Mouse (Mus musculus) CH12.LX (cell line): ENCODE measurements around the gene Adam8. TPM values are rescaled to one million over a fixed set of nuclear protein-coding genes. Genes with fewer than 3 reads are reported as not detected.
A peak's percentile ranks its signal among the peaks of the same experiment; 100 is the strongest.

ENCODE experiments used
- DNase-seq: peaks from one replicate; pipeline ENCODE4 v3.0.0-alpha.2; 2013; ENCODE audit errors: extremely low read depth
- H3K27ac ChIP-seq: 2 replicates; pipeline ENCODE4 v1.5.1; 2012; ENCODE audit warnings: low read depth, mild to moderate bottlenecking, control low read depth, moderate library complexity; ENCODE audit not compliant: insufficient read depth
- H3K27me3 ChIP-seq: replicated peaks from 2 replicates; pipeline ENCODE3; 2012; ENCODE audit warnings: inconsistent platforms
- H3K36me3 ChIP-seq, 2 experiments: replicated peaks in 1 of 2; 2 replicates each; pipeline versions ENCODE3 to v1.6.1; 2012; ENCODE audit warnings: inconsistent platforms in 1 of 2, low read length in 1 of 2, mild to moderate bottlenecking in 1 of 2, mixed read lengths in 1 of 2, moderate library complexity in 1 of 2; ENCODE audit not compliant: control insufficient read depth in 1 of 2, insufficient read depth in 1 of 2
- H3K4me1 ChIP-seq, 2 experiments: 2 replicates each; pipeline ENCODE4 v1.6.1; 2012; ENCODE audit warnings: inconsistent platforms in 1 of 2, moderate library complexity in 1 of 2; ENCODE audit not compliant: insufficient read depth in 2 of 2, control insufficient read depth in 1 of 2
- H3K4me2 ChIP-seq: 2 replicates; pipeline ENCODE4 v1.6.1; 2012; ENCODE audit warnings: low read depth, mild to moderate bottlenecking, control low read depth; ENCODE audit not compliant: poor library complexity, insufficient read depth, severe bottlenecking
- H3K4me3 ChIP-seq, 3 experiments: fragments of 150-350 bp in 1 of 3; sonication (generic) in 1 of 3; replicated peaks in 1 of 3; 2 replicates each; pipeline versions ENCODE3 to v1.5.1; 2011 to 2012; ENCODE audit warnings: low read depth in 2 of 3, low read length in 2 of 3, mild to moderate bottlenecking in 2 of 3, moderate library complexity in 2 of 3, control low read depth in 1 of 3, improper control_type of control experiment in 1 of 3, inconsistent platforms in 1 of 3, mixed read lengths in 1 of 3; ENCODE audit not compliant: poor library complexity in 1 of 3
- H3K79me2 ChIP-seq: replicated peaks from 2 replicates; pipeline ENCODE4 v1.6.1; 2012; ENCODE audit warnings: mild to moderate bottlenecking, moderate library complexity; ENCODE audit not compliant: control insufficient read depth, poor library complexity, insufficient read depth, severe bottlenecking; ENCODE audit errors: extremely low read depth
- H3K9ac ChIP-seq: 2 replicates; pipeline ENCODE4 v1.6.1; 2012; ENCODE audit warnings: low read depth, mild to moderate bottlenecking, control low read depth, moderate library complexity; ENCODE audit not compliant: insufficient read depth
- H3K9me3 ChIP-seq: replicated peaks from 2 replicates; pipeline ENCODE3; 2012; ENCODE audit warnings: low read length, inconsistent platforms, mixed read lengths
- BHLHE40 ChIP-seq: IDR thresholded peaks from 2 replicates; pipeline ENCODE4 v1.6.1; 2011; ENCODE audit warnings: mild to moderate bottlenecking, low read depth, low read length, improper control_type of control experiment
- CHD1 ChIP-seq: IDR thresholded peaks from 2 replicates; pipeline ENCODE4 v1.6.1; 2012; ENCODE audit warnings: low read depth, low read length, improper control_type of control experiment, inconsistent platforms
- CHD2 ChIP-seq: IDR thresholded peaks from 2 replicates; pipeline ENCODE4 v1.6.1; 2011; ENCODE audit warnings: low read length, improper control_type of control experiment
- CTCF ChIP-seq, 2 experiments: IDR thresholded peaks in 1 of 2; conservative IDR thresholded peaks in 1 of 2; 2 replicates each; pipeline ENCODE4 v1.5.1; 2011 to 2012; ENCODE audit warnings: low read depth in 2 of 2, low read length in 2 of 2, improper control_type of control experiment in 1 of 2, inconsistent platforms in 1 of 2, mild to moderate bottlenecking in 1 of 2, moderate library complexity in 1 of 2
- ELF1 ChIP-seq: IDR thresholded peaks from 2 replicates; pipeline ENCODE4 v1.6.1; 2014; ENCODE audit warnings: low read depth, mild to moderate bottlenecking, inconsistent platforms, low read length, improper control_type of control experiment
- EP300 ChIP-seq: IDR thresholded peaks from 2 replicates; pipeline ENCODE4 v1.6.1; 2011; ENCODE audit warnings: low read length, improper control_type of control experiment
- ETS1 ChIP-seq: conservative IDR thresholded peaks from 2 replicates; pipeline ENCODE4 v1.6.1; 2012; ENCODE audit warnings: low read depth, mild to moderate bottlenecking, inconsistent platforms, low read length, improper control_type of control experiment, moderate library complexity
- HCFC1 ChIP-seq: IDR thresholded peaks from 2 replicates; pipeline ENCODE4 v1.6.1; 2012; ENCODE audit warnings: low read depth, mild to moderate bottlenecking, inconsistent platforms, low read length, improper control_type of control experiment
- IRF4 ChIP-seq: IDR thresholded peaks from 2 replicates; pipeline ENCODE4 v1.6.1; 2014; ENCODE audit warnings: low read depth, mild to moderate bottlenecking, inconsistent platforms, low read length, improper control_type of control experiment
- JUND ChIP-seq: conservative IDR thresholded peaks from 2 replicates; pipeline ENCODE4 v1.6.1; 2011; ENCODE audit warnings: low read depth, low read length, improper control_type of control experiment
- KAT2A ChIP-seq: IDR thresholded peaks from 2 replicates; pipeline ENCODE4 v1.6.1; 2012; ENCODE audit warnings: low read length, improper control_type of control experiment, inconsistent platforms; ENCODE audit not compliant: insufficient replicate concordance
- MAFK ChIP-seq: IDR thresholded peaks from 2 replicates; pipeline ENCODE4 v1.6.1; 2011; ENCODE audit warnings: low read length, improper control_type of control experiment; ENCODE audit not compliant: insufficient replicate concordance
- MEF2A ChIP-seq: IDR thresholded peaks from 2 replicates; pipeline ENCODE4 v1.6.1; 2014; ENCODE audit warnings: low read depth, mild to moderate bottlenecking, inconsistent platforms, low read length, improper control_type of control experiment, borderline replicate concordance
- MYC ChIP-seq: IDR thresholded peaks from 2 replicates; pipeline ENCODE4 v1.6.1; 2011; ENCODE audit warnings: low read depth, mild to moderate bottlenecking, improper control_type of control experiment, low read length
- PAX5 ChIP-seq: IDR thresholded peaks from 2 replicates; pipeline ENCODE4 v1.6.1; 2012; ENCODE audit warnings: low read length, inconsistent platforms, mixed read lengths
- TBP ChIP-seq: conservative IDR thresholded peaks from 2 replicates; pipeline ENCODE4 v1.6.1; 2011; ENCODE audit warnings: low read depth, low read length, improper control_type of control experiment
- TCF12 ChIP-seq: IDR thresholded peaks from 2 replicates; pipeline ENCODE4 v1.6.1; 2014; ENCODE audit warnings: low read depth, mild to moderate bottlenecking, inconsistent platforms, low read length, improper control_type of control experiment
- UBTF ChIP-seq: IDR thresholded peaks from 2 replicates; pipeline ENCODE4 v1.6.1; 2012; ENCODE audit warnings: low read depth, mild to moderate bottlenecking, inconsistent platforms, low read length, improper control_type of control experiment, moderate library complexity
- ZC3H11A ChIP-seq: IDR thresholded peaks from 2 replicates; pipeline ENCODE4 v1.6.1; 2012; ENCODE audit warnings: low read depth, mild to moderate bottlenecking, inconsistent platforms, low read length, improper control_type of control experiment
- ZMIZ1 ChIP-seq: IDR thresholded peaks from 2 replicates; pipeline ENCODE4 v1.6.1; 2012; ENCODE audit warnings: low read depth, mild to moderate bottlenecking, inconsistent platforms, low read length, improper control_type of control experiment
- ZNF384 ChIP-seq: IDR thresholded peaks from 2 replicates; pipeline ENCODE4 v1.6.1; 2012; ENCODE audit warnings: low read depth, low read length, improper control_type of control experiment, inconsistent platforms
- dilution Hi-C: fragments of 300-500 bp; cut with MboI; formaldehyde crosslinking; loops from 2 replicates; pipeline ENCODE4 v1.14.3; 2020; ENCODE audit warnings: low sequenced_read_pairs; ENCODE audit not compliant: extremely low pct_unique_long_range_greater_than_20kb, extremely low pct_ligation_motif_present
- in situ Hi-C: fragments of 300-500 bp; cut with MboI; formaldehyde crosslinking; loops from 3 replicates; pipeline ENCODE4 v1.14.3; 2019; ENCODE audit warnings: low sequenced_read_pairs, low pct_ligation_motif_present, low pct_unique_long_range_greater_than_20kb, mixed read lengths
- polyA plus RNA-seq: library from polyadenylated mRNA; unstranded; fragments of >175 nt; gene quantifications from 2 replicates; pipeline ENCODE4 v1.2.1, GENCODE M21; 2012; ENCODE audit warnings: low read depth; ENCODE audit not compliant: insufficient read length
- total RNA-seq, 2 experiments: library from RNA; depleted of rRNA; stranded (reverse); fragments of 300-350 nt in 1 of 2; fragments of >200 nt in 1 of 2; gene quantifications; 2 replicates each; pipeline ENCODE4 v1.2.3; 2012 to 2014

The Adam8 gene
- total and polyA plus RNA-seq, 3 experiments = 46.3 to 63.7 (median 46.5) TPM

DNA sequence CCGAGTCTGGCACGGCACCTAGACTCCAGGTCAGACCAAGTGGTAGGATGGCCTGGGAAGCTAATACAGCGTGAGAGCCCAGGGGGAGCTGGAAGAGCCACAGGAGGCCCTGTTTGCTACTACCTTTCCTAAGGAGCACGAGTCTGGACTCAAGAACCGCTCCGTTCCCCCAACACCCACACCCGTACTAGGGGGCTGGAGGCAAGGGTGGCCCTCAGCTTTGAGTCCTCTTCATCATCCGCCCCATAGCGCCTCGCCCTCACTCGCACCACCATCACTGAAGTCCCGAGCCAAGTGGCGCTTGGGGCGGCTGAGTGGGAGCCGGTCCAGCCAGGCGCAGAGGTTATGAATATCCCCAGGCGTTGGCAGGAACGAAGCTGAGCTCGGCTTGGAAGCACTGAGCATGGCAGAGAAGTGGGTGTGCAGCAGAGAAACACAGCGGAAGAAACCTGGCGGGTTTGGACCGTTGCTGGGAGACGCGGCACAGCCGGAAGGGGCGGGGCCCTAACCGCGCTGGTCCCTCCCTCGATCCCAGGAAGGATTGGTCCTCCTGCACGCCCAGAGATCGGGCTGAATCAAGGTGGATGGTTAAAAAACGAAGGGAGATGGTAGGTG, 14.0 kb downstream of the Adam8 start, which contains the start of gene 6430531B16Rik:
Gene 6430531B16Rik, minus strand, starts transcription at position 478 of the 615 bp plus-strand sequence.
- Histone ChIP-seq H3K4me2 (no peak within 1 kb of the TSS), H3K4me3 (no peak within 1 kb of the TSS), H3K27ac (no peak within 1 kb of the TSS), H3K27me3 (no peaks in the 10 kb centered on the region), H3K36me3 (peaks cover 34 to 46% of the 10 kb centered on the region in 2 experiments), H3K79me2 (no peaks in the 10 kb centered on the region), H3K9me3 (no peaks in the 10 kb centered on the region), H3K9ac (no peak within 1 kb of the TSS), H3K4me1 (peaks cover 13 to 66% of the 10 kb centered on the region in 2 experiments)
- in situ Hi-C loops (no loop called here), dilution Hi-C loops (no loop called here)
- no peak for TF ChIP-seq KAT2A
- TF ChIP-seq ZC3H11A = no peak
- 0 out of 2 replicates have a peak, but pooled peaks have one; percentile 32 for TF ChIP-seq ZMIZ1
- TF ChIP-seq HCFC1 = no peak
- no peak for DNase-seq

DNA sequence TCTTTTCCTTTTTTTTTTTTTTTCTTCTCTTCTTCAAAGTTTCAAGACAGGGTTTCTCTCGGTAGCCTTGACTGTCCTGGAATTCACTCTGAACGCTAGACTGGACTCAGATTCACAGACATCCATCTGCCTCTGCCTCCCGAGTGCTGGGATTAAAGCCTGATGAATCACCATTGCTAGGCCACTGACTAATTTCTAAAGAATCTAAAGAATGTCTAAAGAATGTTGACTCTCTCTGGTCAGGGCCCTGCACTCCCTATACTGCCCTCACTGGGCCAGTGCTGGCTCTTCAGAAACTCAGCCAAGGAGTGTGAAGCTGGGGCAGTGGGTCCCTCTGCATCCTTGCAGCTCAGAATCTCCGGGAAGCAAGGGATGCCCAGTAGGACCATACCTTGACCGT, 16.9 kb downstream of the Adam8 start:
- TF ChIP-seq ZNF384 (peak; percentile 20; the same call in 1 of the 2 replicates), EP300 (no peak)
- TF ChIP-seq, all 38 proteins: peak for 1
- dilution Hi-C loops = no loop called here
- in situ Hi-C loops = no loop called here
- Histone ChIP-seq H3K9me3 (no peaks in the 10 kb centered on the region), H3K4me3 (no peak overlapping the region), H3K36me3 (peaks cover 14 to 23% of the 10 kb centered on the region in 2 experiments), H3K4me1 (peaks cover 39 to 84% of the 10 kb centered on the region in 2 experiments), H3K79me2 (no peaks in the 10 kb centered on the region), H3K27me3 (no peaks in the 10 kb centered on the region), H3K27ac (no peak overlapping the region), H3K9ac (no peak overlapping the region), H3K4me2 (no peak overlapping the region)
- no peak for DNase-seq

DNA sequence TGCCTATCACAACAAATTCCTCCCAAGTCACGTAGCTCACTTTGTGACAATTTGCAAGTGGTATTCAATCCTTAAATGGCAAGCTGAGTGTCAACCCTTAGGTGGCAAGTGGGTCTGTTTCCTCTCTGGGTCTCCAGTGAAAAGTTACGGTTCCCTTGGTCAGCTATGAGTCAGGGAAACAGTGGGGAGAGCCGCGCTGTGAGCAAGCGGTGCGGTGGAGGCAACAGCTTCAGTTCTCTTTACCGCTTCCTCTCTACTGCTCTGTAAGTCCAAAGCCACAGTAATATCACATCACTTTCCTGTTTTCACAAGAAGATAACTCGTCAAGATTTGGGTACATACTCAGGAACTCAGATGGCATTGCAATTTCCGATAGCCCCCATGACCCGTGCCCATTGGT, 18.1 kb downstream of the Adam8 start:
- dilution Hi-C loops = no loop called here
- peak; percentile 78 for DNase-seq
- H3K4me2 ChIP-seq = no peak overlapping the region; the same call in 1 of the 2 replicates
- peak overlapping the region in 1 of 3 experiments; percentile 29 for H3K4me3 ChIP-seq
- H3K27me3 ChIP-seq = no peaks in the 10 kb centered on the region
- peak overlapping the region; percentile 91 for H3K27ac ChIP-seq
- H3K4me1 ChIP-seq = peaks cover 45 to 83% of the 10 kb centered on the region in 2 experiments
- H3K79me2 ChIP-seq = no peaks in the 10 kb centered on the region
- peak overlapping the region; percentile 27; the same call in 1 of the 2 replicates for H3K9ac ChIP-seq
- no peaks in the 10 kb centered on the region for H3K9me3 ChIP-seq
- peaks cover 10 to 16% of the 10 kb centered on the region in 2 experiments for H3K36me3 ChIP-seq
- TF ChIP-seq KAT2A (no peak), ETS1 (no peak; the same call in 1 of the 2 replicates), HCFC1 (no peak), TCF12 (peak; percentile 52), EP300 (peak; percentile 89), TBP (peak; percentile 54; the same call in 1 of the 2 replicates), PAX5 (no peak), UBTF (0 out of 2 replicates have a peak, but pooled peaks have one; percentile 66), MEF2A (peak; percentile 37; the same call in 1 of the 2 replicates), CHD2 (peak; percentile 54; the same call in 1 of the 2 replicates), CHD1 (no peak), IRF4 (peak; percentile 76), JUND (no peak), ELF1 (0 out of 2 replicates have a peak, but pooled peaks have one; percentile 8), CTCF (conservative IDR thresholded peaks at IDR 0.05 in 1 of 2, IDR thresholded peaks at IDR 0.05 in 1 of 2; ENCODE audit: low read depth in 2 of 2, low read length in 2 of 2) (0 out of 4 replicates have a peak, but pooled peaks of 1 of the 2 experiments have one; percentile 4), BHLHE40 (peak; percentile 34; the same call in 1 of the 2 replicates), MYC (no peak), MAFK (no peak)
- in situ Hi-C loops = no loop called here
